Mouse (Mus musculus) heart, embryonic 15.5 days (tissue): ENCODE results near the gene Pde4a. TPM values are rescaled to one million over a fixed set of nuclear protein-coding genes. Genes with fewer than 3 reads are reported as not detected.
"Not testable (repeated sequence)": the region's sequence is repeated elsewhere in the genome, so short reads cannot be mapped to it uniquely, and the experiment has no call there.

ENCODE experiments used
- ATAC-seq: fragments of 200-750 bp; cut with Nextera tagmentation; replicated peaks from 2 replicates; pipeline ENCODE4 v1.8.0; 2017; ENCODE audit warnings: low read depth, moderate TSS enrichment; ENCODE audit not compliant: insufficient number of reproducible peaks, insufficient read depth, low FRiP score
- H3K27ac ChIP-seq: fragments of 300-500 bp; sonication (generic); 2 replicates; pipeline ENCODE4 v1.5.1; 2015; ENCODE audit warnings: mild to moderate bottlenecking, inconsistent platforms
- H3K27me3 ChIP-seq: fragments of 300-500 bp; sonication (generic); 2 replicates; pipeline ENCODE4 v1.6.1; 2015; ENCODE audit warnings: inconsistent platforms
- H3K36me3 ChIP-seq: fragments of 300-500 bp; sonication (generic); 2 replicates; pipeline ENCODE4 v1.6.1; 2015; ENCODE audit warnings: mild to moderate bottlenecking, inconsistent platforms
- H3K4me1 ChIP-seq: fragments of 300-500 bp; sonication (generic); replicated peaks from 2 replicates; pipeline ENCODE4 v1.6.1; 2015; ENCODE audit warnings: inconsistent platforms
- H3K4me2 ChIP-seq: fragments of 300-500 bp; sonication (generic); 2 replicates; pipeline ENCODE4 v1.6.1; 2015; ENCODE audit warnings: inconsistent platforms, mild to moderate bottlenecking, moderate library complexity
- H3K4me3 ChIP-seq: fragments of 300-500 bp; sonication (generic); 2 replicates; pipeline ENCODE4 v1.5.1; 2015; ENCODE audit warnings: mild to moderate bottlenecking, inconsistent platforms
- H3K9ac ChIP-seq: fragments of 300-500 bp; sonication (generic); 2 replicates; pipeline ENCODE4 v1.6.1; 2015; ENCODE audit warnings: mild to moderate bottlenecking, inconsistent platforms
- H3K9me3 ChIP-seq: fragments of 300-500 bp; sonication (generic); replicated peaks from 2 replicates; pipeline ENCODE4 v1.6.1; 2016; ENCODE audit warnings: inconsistent platforms
- WGBS: fragments of 180-500 bp; shearing (Covaris S2); methylation state at CpG from one replicate; pipeline ENCODE4 v1.1.7; 2015; ENCODE audit warnings: mixed read lengths; 5-methylcytosine and 5-hydroxymethylcytosine counted together
- polyA plus RNA-seq: library from polyadenylated mRNA; unstranded; fragments of >200 nt; fragmentation: Nextera tagmentation; extraction: Ambion mirVana; gene quantifications from 2 replicates; pipeline ENCODE4 v1.2.1, GENCODE M21; 2015

Gene Pde4a
- polyA plus RNA-seq, 1 experiment from 2014 or later, result 13.0 TPM

DNA sequence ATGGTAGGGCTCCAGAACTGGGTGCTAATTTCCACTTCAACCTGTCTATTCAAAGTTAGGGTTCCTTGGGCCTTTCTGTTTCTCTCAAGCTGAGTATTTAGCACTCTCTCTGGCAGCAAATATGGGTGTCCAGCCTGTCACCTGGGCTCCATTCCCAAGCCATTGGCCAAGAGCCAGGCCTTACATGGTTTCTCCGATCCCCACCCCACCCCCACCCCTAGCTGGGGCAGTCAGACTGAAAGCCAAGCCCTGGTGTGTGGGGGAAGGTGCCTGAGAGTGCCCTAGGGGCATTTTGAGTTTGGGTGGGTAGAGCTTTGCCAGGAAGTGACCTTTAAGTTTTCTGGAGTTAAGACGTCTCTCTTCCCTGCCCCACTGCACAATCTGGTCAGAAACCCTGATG, 19.2 kb downstream of the Pde4a start:
- Histone ChIP-seq H3K4me1 (peaks cover 38% of the 10 kb centered on the region), H3K36me3 (no peaks in the 10 kb centered on the region), H3K9ac (peak overlapping the region; percentile 58; the same call in 1 of the 2 replicates), H3K4me2 (peak overlapping the region; percentile 73), H3K27ac (peak overlapping the region; percentile 67), H3K4me3 (peak overlapping the region; percentile 56), H3K27me3 (no peaks in the 10 kb centered on the region), H3K9me3 (no peaks in the 10 kb centered on the region)
- no peak for ATAC-seq
- WGBS, result 29% methylated on average over 2 of the region's 2 CpGs

DNA sequence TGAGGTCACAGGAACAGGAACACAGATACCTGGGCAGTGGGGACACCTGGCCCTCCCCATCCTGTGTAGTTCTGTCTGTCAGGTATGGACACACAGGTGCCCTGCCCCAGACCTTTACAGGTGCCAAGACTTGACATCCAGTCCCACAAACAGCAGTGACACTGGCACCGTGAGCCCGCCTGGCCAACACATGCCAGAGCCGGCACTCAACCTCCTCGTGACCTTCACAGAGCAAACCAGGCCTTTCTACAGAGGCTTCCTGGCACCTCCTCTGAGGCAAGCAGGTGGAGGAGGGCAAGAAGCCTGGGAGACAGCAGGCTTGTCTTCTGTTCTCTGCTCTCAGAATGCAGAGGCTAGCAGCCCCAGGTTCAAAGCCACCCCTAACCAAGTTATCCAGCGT, 19.9 kb downstream of the Pde4a start:
- Histone ChIP-seq H3K4me2 (peak overlapping the region; percentile 11; the same call in 1 of the 2 replicates), H3K4me3 (no peak overlapping the region), H3K9me3 (no peaks in the 10 kb centered on the region), H3K36me3 (no peaks in the 10 kb centered on the region), H3K27ac (peak overlapping the region; percentile 67), H3K27me3 (no peaks in the 10 kb centered on the region), H3K4me1 (peaks cover 41% of the 10 kb centered on the region), H3K9ac (no peak overlapping the region)
- 60% methylated on average over 5 of the region's 5 CpGs for WGBS
- ATAC-seq, result no peak

DNA sequence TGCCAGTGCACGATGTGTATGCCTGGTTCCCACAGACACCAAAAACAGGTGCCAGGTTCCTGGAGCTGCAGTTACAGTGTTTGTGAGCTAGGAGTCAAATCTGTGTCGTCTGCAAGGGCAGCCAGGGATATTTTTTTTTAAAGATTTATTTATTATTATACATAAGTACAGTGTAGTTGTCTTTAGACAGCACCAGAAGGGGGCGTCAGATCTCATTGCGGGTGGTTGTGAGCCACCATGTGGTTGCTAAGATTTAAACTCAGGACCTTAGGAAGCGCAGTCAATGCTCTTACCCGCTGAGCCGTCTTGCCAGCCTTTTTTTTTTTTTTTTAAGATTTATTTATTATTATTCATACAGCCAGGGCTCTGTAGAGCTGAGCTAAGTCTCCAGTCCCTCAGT, 24.4 kb downstream of the Pde4a start:
- peaks cover 4% of the 10 kb centered on the region; the same call in 1 of the 2 replicates for H3K36me3 ChIP-seq
- H3K27me3 ChIP-seq, result no peaks in the 10 kb centered on the region
- H3K9me3 ChIP-seq, result no peaks in the 10 kb centered on the region
- no peak overlapping the region for H3K4me2 ChIP-seq
- no peak for ATAC-seq
- H3K4me1 ChIP-seq, result peaks cover 17% of the 10 kb centered on the region
- H3K4me3 ChIP-seq, result no peak overlapping the region
- WGBS, result 56% methylated on average over 7 of the region's 7 CpGs
- no peak overlapping the region for H3K27ac ChIP-seq
- H3K9ac ChIP-seq, result no peak overlapping the region

DNA sequence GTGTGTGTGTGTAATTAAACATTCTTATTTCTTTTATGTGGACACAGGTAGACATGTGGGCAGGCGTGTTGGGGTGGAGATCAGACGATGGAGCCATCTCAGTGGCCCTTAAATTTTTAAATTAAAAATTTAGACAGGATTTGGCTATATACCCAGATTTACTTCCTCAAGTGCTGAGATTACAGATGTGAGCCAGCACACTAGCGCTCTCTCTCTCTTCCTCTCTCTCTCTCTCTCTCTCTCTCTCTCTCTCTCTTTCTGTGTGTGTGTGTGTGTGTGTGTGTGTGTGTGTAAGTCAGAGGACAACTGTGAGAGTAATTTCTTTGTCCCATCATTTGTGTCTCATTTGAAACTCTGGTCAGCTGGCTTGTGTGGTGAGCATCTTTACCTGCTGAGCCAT, 25.2 kb downstream of the Pde4a start:
- Histone ChIP-seq H3K27ac (peak overlapping the region; percentile 16; the same call in 1 of the 2 replicates), H3K4me2 (no peak overlapping the region), H3K27me3 (no peaks in the 10 kb centered on the region), H3K9ac (no peak overlapping the region), H3K4me3 (no peak overlapping the region), H3K36me3 (peaks cover 4% of the 10 kb centered on the region; the same call in 1 of the 2 replicates), H3K4me1 (peaks cover 11% of the 10 kb centered on the region), H3K9me3 (no peaks in the 10 kb centered on the region)
- no peak for ATAC-seq
- WGBS, result 87% methylated on average over 3 of the region's 3 CpGs

DNA sequence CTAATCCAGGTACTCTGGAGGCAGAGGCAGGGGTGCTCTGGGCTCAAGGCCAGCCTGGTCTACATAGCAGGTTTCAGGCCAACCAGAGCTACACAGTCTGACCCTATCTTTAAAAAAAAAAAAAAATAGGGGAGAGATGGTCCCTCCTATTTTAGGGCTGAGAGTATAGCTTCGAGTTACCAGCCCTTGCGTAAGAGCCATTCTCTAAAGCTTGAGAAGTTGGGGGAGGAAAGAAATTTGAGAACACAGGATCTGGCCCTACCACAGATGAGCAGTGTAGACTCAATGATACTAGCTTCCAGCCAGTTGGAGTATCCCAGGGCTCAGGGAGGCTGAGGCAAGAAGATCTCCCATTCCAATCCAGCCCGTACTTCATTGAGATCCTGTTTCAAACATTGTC, 28.3 kb downstream of the Pde4a start:
- peaks cover 10% of the 10 kb centered on the region for H3K4me1 ChIP-seq
- H3K27me3 ChIP-seq, result no peaks in the 10 kb centered on the region
- no peak overlapping the region for H3K27ac ChIP-seq
- no peak overlapping the region for H3K9ac ChIP-seq
- no peak overlapping the region for H3K4me2 ChIP-seq
- H3K36me3 ChIP-seq, result peaks cover 4% of the 10 kb centered on the region; the same call in 1 of the 2 replicates
- no peak for ATAC-seq
- no peaks in the 10 kb centered on the region for H3K9me3 ChIP-seq
- no peak overlapping the region for H3K4me3 ChIP-seq
- WGBS, result 89% methylated on average over 3 of the region's 3 CpGs

DNA sequence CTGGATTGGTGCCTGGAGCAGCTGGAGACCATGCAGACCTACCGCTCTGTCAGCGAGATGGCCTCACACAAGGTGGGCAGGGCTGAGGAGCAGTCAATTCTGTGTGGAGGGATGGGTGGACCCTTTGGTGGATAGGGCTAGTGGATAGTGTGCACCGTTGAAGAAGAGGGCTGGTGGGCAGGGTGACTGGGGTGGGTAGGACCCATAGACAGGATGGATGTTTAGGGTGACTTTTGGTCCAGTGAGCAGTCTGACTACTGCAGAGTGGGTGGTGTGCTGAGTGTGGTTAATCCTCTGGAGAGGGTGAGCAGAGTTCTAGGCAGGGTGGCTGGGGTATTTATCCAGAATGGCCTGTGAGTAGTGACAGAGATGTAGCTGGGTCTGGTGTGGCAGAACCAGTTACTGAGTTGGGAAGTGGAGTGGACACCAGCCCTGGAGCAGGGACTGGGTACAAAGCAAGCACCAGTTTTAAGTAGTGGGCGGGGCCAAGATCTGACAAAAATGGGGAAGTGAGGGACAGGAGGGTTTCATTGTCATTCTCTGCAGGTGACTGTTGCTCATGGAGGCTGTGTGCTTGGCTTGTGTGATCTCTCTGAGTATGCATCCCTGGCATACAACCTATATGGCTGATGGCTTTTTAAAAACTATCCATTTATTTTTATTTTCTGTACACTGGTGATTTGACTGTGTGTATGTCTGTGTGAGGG, 29.4 kb downstream of the Pde4a start:
- Histone ChIP-seq H3K36me3 (peaks cover 7% of the 10 kb centered on the region; the same call in 1 of the 2 replicates), H3K4me1 (peaks cover 10% of the 10 kb centered on the region), H3K9me3 (no peaks in the 10 kb centered on the region), H3K27ac (no peak overlapping the region), H3K9ac (no peak overlapping the region), H3K4me2 (no peak overlapping the region), H3K4me3 (no peak overlapping the region), H3K27me3 (no peaks in the 10 kb centered on the region)
- WGBS, result 76% methylated on average over 4 of the region's 4 CpGs
- no peak for ATAC-seq

DNA sequence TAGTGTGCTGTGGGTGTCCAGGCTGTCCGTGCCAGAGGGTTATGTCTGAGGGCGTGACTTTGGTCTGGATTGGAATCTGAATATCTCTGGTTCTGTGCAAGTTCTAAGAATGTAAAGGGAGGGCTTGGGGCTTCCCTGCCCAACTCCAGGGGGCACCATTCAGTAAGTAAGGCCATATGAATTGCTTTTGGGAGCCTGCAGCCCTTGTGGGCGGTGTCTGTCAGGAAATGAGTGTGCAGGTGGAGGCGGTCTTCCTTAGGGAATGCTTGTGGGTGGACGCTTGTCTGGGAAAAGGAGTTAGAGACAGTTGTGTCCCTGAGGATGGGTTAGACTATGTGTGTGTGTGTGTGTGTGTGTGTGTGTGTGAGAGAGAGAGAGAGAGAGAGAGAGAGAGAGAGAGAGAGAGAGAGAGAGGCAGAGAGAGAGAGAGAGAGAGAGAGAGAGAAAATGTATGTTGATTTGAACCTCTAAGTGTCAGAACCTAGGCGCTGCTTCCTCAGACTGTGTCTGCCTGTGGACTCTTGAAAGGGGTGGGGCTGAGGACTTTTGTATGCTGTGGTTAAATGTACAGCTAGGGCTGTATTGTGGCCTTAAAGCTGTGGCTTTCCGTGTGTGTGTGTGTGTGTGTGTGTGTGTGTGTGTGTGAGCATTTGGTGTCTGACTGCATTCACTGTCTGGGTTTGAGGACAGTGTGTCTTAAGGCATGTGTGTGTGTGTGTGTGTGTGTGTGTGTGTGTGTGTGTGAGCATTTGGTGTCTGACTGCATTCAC, 30.4 kb downstream of the Pde4a start:
- H3K4me1 ChIP-seq, H3K9ac ChIP-seq, H3K4me3 ChIP-seq, H3K9me3 ChIP-seq, H3K36me3 ChIP-seq, ATAC-seq, H3K4me2 ChIP-seq, H3K27me3 ChIP-seq, H3K27ac ChIP-seq: not testable (repeated sequence)
- WGBS, result 62% methylated on average over 7 of the region's 7 CpGs

DNA sequence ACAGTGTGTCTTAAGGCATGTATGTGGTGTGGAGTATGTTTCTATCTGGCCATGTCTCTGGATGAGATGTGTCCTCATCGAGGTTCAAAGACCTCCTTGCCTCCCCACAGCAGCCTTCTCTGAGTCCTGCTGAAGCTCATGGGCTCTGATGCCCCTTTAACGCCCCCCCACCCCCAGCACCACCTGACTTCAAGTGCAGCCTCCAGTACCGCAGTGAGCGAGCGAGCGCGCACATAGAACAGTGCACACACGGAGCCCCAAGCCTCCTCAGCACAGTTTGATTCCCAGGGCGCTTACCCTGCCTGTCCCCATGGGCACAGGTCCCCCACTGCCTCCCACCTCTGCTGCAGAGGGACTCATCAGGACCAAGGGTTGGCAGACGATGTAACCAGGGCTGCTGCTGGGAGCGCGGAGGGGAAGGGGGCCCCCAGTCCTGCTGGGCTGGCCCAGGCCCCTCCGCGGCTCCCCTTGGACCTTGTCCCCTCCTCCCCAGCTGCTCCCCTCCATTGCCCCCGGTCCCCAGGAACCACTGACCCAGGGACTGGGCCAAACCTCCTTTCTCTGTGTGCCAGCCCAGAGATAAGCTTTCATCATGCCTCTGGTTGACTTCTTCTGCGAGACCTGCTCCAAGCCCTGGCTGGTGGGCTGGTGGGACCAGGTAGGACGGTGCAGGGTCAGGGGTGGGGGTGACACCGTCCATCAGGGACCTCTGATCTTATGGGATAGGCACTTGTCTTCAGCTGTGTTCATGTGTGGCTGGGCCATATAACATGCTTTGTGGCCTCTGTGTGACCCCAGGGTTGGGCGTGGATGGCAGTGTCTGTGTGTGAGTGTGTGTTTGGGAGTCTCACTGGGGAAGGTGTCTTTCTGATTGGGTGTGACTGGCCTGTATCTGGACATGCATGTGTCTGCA, 31.3 kb downstream of the Pde4a start:
- no peak overlapping the region for H3K9ac ChIP-seq
- H3K4me1 ChIP-seq, result peaks cover 6% of the 10 kb centered on the region
- H3K27me3 ChIP-seq, result no peaks in the 10 kb centered on the region
- ATAC-seq, result 0 out of 2 replicates have a peak, but pooled peaks have one; percentile 38
- peak overlapping the region; percentile 34 for H3K4me3 ChIP-seq
- no peak overlapping the region for H3K27ac ChIP-seq
- H3K9me3 ChIP-seq, result no peaks in the 10 kb centered on the region
- H3K4me2 ChIP-seq, result peak overlapping the region; percentile 54
- WGBS, result 45% methylated on average over 19 of the region's 19 CpGs
- peaks cover 9% of the 10 kb centered on the region; the same call in 1 of the 2 replicates for H3K36me3 ChIP-seq

DNA sequence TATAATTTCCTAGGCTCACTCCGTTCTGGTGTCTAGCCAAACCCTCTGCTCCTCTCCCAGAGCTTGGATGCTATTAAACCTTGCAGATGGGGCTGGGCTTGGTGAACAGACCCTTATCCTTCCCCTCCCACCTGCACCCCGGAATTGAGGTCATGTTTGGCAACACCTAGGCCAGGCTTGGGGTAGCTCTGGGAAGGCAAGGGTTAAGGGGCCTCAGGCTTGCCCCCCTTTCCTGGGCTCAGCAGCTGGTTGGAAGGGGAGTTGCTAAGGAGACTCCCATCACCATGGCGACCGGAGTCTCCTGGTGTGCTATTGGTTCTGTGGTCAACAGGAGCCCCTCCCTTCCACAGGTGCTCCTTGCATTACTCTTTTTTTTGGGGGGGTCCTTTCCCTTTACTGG, 32.5 kb downstream of the Pde4a start:
- no peak overlapping the region for H3K27ac ChIP-seq
- no peaks in the 10 kb centered on the region for H3K9me3 ChIP-seq
- no peaks in the 10 kb centered on the region for H3K27me3 ChIP-seq
- H3K4me3 ChIP-seq, result no peak overlapping the region
- H3K4me2 ChIP-seq, result no peak overlapping the region
- H3K9ac ChIP-seq, result no peak overlapping the region
- H3K36me3 ChIP-seq, result peaks cover 9% of the 10 kb centered on the region; the same call in 1 of the 2 replicates
- 60% methylated on average over 4 of the region's 4 CpGs for WGBS
- peaks cover 6% of the 10 kb centered on the region for H3K4me1 ChIP-seq
- ATAC-seq, result no peak

DNA sequence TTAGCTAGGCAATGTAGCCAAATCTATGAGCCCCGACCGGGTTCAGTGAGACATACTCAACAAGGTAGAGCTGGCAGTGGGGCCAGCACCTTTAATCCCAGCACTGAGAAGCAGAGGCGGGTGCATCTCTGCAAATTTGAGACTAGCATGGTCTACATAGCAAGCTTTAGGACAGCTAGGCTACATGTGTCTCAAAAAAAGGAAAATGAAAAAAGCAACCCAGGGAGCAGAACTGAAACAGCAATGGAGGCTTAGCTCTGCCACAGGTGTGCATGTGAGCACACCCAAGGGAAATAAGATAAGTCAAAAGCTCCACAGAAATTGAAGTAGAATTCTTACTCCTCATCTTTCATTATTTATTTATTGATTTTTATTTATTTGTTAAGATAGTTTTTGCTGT, 33.4 kb downstream of the Pde4a start:
- Histone ChIP-seq H3K4me2 (no peak overlapping the region), H3K4me3 (no peak overlapping the region), H3K4me1 (peaks cover 6% of the 10 kb centered on the region), H3K36me3 (peaks cover 7% of the 10 kb centered on the region; the same call in 1 of the 2 replicates), H3K27me3 (no peaks in the 10 kb centered on the region), H3K9ac (no peak overlapping the region), H3K9me3 (no peaks in the 10 kb centered on the region), H3K27ac (no peak overlapping the region)
- ATAC-seq, result no peak
- 85% methylated on average over 3 of the region's 3 CpGs for WGBS

DNA sequence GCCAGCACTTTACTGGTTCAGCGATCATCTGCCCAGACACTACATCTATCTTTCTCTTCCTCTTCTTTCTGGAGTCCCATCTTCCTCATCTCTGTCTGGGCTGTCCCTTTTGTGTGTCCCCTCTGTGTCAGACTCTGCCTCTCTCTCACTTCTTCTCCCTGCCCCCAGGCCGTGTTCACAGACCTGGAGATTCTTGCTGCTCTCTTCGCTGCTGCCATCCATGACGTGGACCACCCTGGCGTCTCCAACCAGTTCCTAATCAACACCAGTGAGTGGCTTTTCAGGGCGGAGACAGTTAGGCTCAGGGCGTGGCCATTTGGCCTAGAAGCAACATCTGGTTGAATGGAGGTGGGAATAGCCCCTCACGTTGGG, 38.6 kb downstream of the Pde4a start:
- no peak overlapping the region for H3K4me2 ChIP-seq
- H3K27me3 ChIP-seq, result no peaks in the 10 kb centered on the region
- 40% methylated on average over 8 of the region's 8 CpGs for WGBS
- H3K27ac ChIP-seq, result no peak overlapping the region
- peaks cover 7% of the 10 kb centered on the region for H3K4me1 ChIP-seq
- no peaks in the 10 kb centered on the region for H3K9me3 ChIP-seq
- peaks cover 19% of the 10 kb centered on the region; the same call in 1 of the 2 replicates for H3K36me3 ChIP-seq
- H3K9ac ChIP-seq, result no peak overlapping the region
- no peak for ATAC-seq
- H3K4me3 ChIP-seq, result no peak overlapping the region
